Mouse (Mus musculus): Measurements from ENCODE around the gene Casp6. TPM values are rescaled to one million over a fixed set of nuclear protein-coding genes. Genes with fewer than 3 reads are reported as not detected.

Casp6 gene
- polyA plus RNA-seq, 1 experiment = 34.1 TPM

Other genes with a start within 250 kb of the Casp6 start
- gene Egf, start 146.1 kb upstream of the Casp6 start, polyA plus RNA-seq (2012; rRNA removed) = 1.2 and 1.6 TPM in 2 replicates
- 0.02 TPM in 1 of 2 replicates, not detected in the other for gene Lrit3, start 97.4 kb upstream of the Casp6 start, polyA plus RNA-seq (2012; rRNA removed)
- not detected in 2 replicates for gene Rrh, start 78.8 kb upstream of the Casp6 start, polyA plus RNA-seq (2012; rRNA removed)
- 25.7 and 26.0 TPM in 2 replicates for gene Gar1, start 70.0 kb upstream of the Casp6 start, polyA plus RNA-seq (2012; rRNA removed)
- gene Cfi, start 65.5 kb upstream of the Casp6 start, polyA plus RNA-seq (2012; rRNA removed) = 3.4 and 3.9 TPM in 2 replicates
- 17.2 and 20.1 TPM in 2 replicates for gene Pla2g12a, start 22.8 kb upstream of the Casp6 start, polyA plus RNA-seq (2012; rRNA removed)
- gene Mcub, start 68.8 kb downstream of the Casp6 start, polyA plus RNA-seq (2012; rRNA removed) = 2.2 and 2.9 TPM in 2 replicates
- gene Sec24b, start 160.1 kb downstream of the Casp6 start, polyA plus RNA-seq (2012; rRNA removed) = 27.0 and 41.3 TPM in 2 replicates
- 0.01 and 0.15 TPM in 2 replicates for gene Col25a1, start 230.1 kb downstream of the Casp6 start, polyA plus RNA-seq (2012; rRNA removed)